Mouse (Mus musculus) heart, postnatal 0 days (tissue): ENCODE results near the gene Hey2. TPM values are rescaled to one million over a fixed set of nuclear protein-coding genes. Genes with fewer than 3 reads are reported as not detected.

Experiments used
- ATAC-seq: fragments of 200-750 bp; cut with Nextera tagmentation; 2 replicates; pipeline ENCODE4 v1.8.0; 2017; ENCODE audit warnings: low read depth, moderate number of reproducible peaks, moderate library complexity; ENCODE audit not compliant: insufficient read depth
- DNase-seq: peaks from one replicate; pipeline ENCODE4 v3.0.0-alpha.2; 2016; ENCODE audit warnings: low spot score
- H3K27ac ChIP-seq: fragments of 300-500 bp; sonication (generic); 2 replicates; pipeline ENCODE4 v1.5.1; 2014; ENCODE audit warnings: low read depth, mild to moderate bottlenecking
- H3K27me3 ChIP-seq: fragments of 300-500 bp; sonication (generic); 2 replicates; pipeline ENCODE4 v1.6.1; 2014; ENCODE audit warnings: low read length, mixed read lengths; ENCODE audit not compliant: control insufficient read depth, insufficient read depth
- H3K36me3 ChIP-seq: fragments of 300-500 bp; sonication (generic); replicated peaks from 2 replicates; pipeline ENCODE4 v1.6.1; 2014; ENCODE audit warnings: low read length, mixed read lengths; ENCODE audit not compliant: control insufficient read depth, insufficient read depth
- H3K4me1 ChIP-seq: fragments of 300-500 bp; sonication (generic); 2 replicates; pipeline ENCODE4 v1.6.1; 2014; ENCODE audit warnings: antibody characterized with exemption; ENCODE audit not compliant: control insufficient read depth, insufficient read depth
- H3K4me2 ChIP-seq: fragments of 300-500 bp; sonication (generic); 2 replicates; pipeline ENCODE4 v1.6.1; 2014; ENCODE audit warnings: low read depth, mild to moderate bottlenecking, low read length, moderate library complexity
- H3K4me3 ChIP-seq: fragments of 300-500 bp; sonication (generic); 2 replicates; pipeline ENCODE4 v1.5.1; 2014; ENCODE audit warnings: low read depth, low read length
- H3K9ac ChIP-seq: fragments of 300-500 bp; sonication (generic); replicated peaks from 2 replicates; pipeline ENCODE4 v1.6.1; 2014; ENCODE audit warnings: low read depth, low read length, mixed read lengths
- H3K9me3 ChIP-seq: fragments of 300-500 bp; sonication (generic); replicated peaks from 2 replicates; pipeline ENCODE4 v1.6.1; 2016; ENCODE audit warnings: low read length; ENCODE audit not compliant: control insufficient read depth
- CTCF ChIP-seq: IDR thresholded peaks from 2 replicates; pipeline ENCODE4 v1.5.1; 2016; ENCODE audit warnings: antibody characterized with exemption, control low read depth, low read depth
- EP300 ChIP-seq: IDR thresholded peaks from 2 replicates; pipeline ENCODE4 v1.6.1; 2016; ENCODE audit warnings: antibody characterized with exemption, low read depth
- WGBS: fragments of 180-500 bp; shearing (Covaris S2); extraction: QIAGEN DNeasy Blood & Tissue Kit; methylation state at CpG from one replicate; pipeline ENCODE4 v1.1.7; 2014; 5-methylcytosine and 5-hydroxymethylcytosine counted together
- polyA plus RNA-seq: library from polyadenylated mRNA; unstranded; fragments of >200 nt; fragmentation: Nextera tagmentation; extraction: Ambion mirVana; gene quantifications from 2 replicates; pipeline ENCODE4 v1.2.1, GENCODE M21; 2015
- total RNA-seq: library from RNA; depleted of rRNA; stranded (reverse); fragments of >200 nt; gene quantifications from 2 replicates; pipeline ENCODE4 v1.2.3, GENCODE M21; 2014; ENCODE audit warnings: low replicate concordance; rRNA removed

The Hey2 gene
- total RNA-seq (69.7 and 73.9 TPM in 2 replicates), polyA plus RNA-seq (23.7 and 25.6 TPM in 2 replicates)

DNA sequence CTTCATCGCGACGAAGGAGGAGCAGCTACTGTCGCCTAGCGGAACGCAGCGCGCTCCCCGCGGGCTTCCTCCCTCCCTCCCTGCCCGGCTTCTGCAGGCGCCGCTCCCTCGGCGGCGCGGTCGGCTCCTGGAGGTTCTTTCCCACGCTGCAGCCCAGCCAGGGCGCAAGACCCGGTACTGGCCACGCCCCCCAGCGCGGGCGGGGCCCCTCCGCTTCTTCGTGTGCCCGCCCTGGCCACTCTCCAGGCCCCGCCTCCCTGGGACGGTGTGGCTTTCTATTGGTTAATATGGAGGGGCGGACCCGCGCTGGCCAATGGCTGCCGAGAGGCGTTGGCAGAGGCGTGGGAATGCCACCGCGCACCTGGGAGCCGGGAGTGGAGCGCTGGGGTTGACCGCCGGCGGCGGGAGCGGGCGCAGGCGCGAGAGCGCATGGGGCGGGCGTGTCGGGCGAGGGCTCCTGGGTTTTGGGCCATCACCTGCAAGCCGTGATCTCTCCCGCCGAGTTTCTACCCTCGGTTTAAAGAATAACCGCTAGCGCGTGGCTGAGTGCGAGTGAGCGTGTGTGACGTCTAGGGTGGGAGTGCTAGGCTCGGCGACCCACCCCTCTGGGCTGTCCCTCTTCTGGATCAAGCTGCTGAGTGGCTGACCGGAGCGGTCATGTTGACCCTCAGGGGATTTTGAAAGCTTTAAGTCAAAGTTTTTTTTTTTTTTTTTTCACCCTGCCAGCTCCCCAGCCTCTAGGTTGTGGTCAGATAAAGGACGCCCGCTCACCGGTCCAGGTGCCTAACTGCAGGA, at the start of gene Hey2:
Hey2 (minus strand) TSS at position 159 of the 795 bp plus-strand sequence.
- WGBS = under 1% methylated on average over 70 of the region's 70 CpGs
- TF ChIP-seq EP300 (peak; percentile 89), CTCF (no peak)

GRCm38 (mm10) chr10:30883085-30883760, 40.6 kb upstream of the Hey2 start:
- DNase-seq = no peak
- Histone ChIP-seq H3K4me3 (no peak overlapping the region), H3K9ac (no peak overlapping the region), H3K27me3 (no peaks in the 10 kb centered on the region), H3K4me1 (peaks cover 5% of the 10 kb centered on the region; the same call in 1 of the 2 replicates), H3K36me3 (no peaks in the 10 kb centered on the region), H3K9me3 (no peaks in the 10 kb centered on the region), H3K27ac (no peak overlapping the region), H3K4me2 (no peak overlapping the region)
- ATAC-seq = no peak
- 39% methylated on average over 4 of the region's 4 CpGs for WGBS
- TF ChIP-seq EP300 (no peak), CTCF (no peak)

More for the DNA sequence above, at the start of gene Hey2:
- Histone ChIP-seq H3K36me3 (peaks cover 4% of the 10 kb centered on the region; the same call in 1 of the 2 replicates), H3K4me2 (peak within 1 kb of the TSS; percentile 65), H3K27me3 (no peaks in the 10 kb centered on the region), H3K27ac (peak within 1 kb of the TSS; percentile 93), H3K4me1 (peaks cover 14% of the 10 kb centered on the region), H3K9me3 (no peaks in the 10 kb centered on the region), H3K4me3 (peak within 1 kb of the TSS; percentile 60), H3K9ac (peak within 1 kb of the TSS; percentile 79)
- ATAC-seq (peak; percentile 95), DNase-seq (peak; percentile 94)

GRCm38 (mm10) chr10:30881109-30881508, 38.5 kb upstream of the Hey2 start:
- H3K9me3 ChIP-seq = no peaks in the 10 kb centered on the region
- H3K27ac ChIP-seq = no peak overlapping the region
- peaks cover 5% of the 10 kb centered on the region; the same call in 1 of the 2 replicates for H3K4me1 ChIP-seq
- TF ChIP-seq EP300 = no peak
- TF ChIP-seq CTCF = no peak
- H3K4me3 ChIP-seq = no peak overlapping the region
- H3K27me3 ChIP-seq = no peaks in the 10 kb centered on the region
- no peak overlapping the region for H3K9ac ChIP-seq
- H3K4me2 ChIP-seq = no peak overlapping the region
- DNase-seq (no peak), ATAC-seq (no peak)
- 90% methylated on average over 10 of the region's 10 CpGs for WGBS
- no peaks in the 10 kb centered on the region for H3K36me3 ChIP-seq

DNA sequence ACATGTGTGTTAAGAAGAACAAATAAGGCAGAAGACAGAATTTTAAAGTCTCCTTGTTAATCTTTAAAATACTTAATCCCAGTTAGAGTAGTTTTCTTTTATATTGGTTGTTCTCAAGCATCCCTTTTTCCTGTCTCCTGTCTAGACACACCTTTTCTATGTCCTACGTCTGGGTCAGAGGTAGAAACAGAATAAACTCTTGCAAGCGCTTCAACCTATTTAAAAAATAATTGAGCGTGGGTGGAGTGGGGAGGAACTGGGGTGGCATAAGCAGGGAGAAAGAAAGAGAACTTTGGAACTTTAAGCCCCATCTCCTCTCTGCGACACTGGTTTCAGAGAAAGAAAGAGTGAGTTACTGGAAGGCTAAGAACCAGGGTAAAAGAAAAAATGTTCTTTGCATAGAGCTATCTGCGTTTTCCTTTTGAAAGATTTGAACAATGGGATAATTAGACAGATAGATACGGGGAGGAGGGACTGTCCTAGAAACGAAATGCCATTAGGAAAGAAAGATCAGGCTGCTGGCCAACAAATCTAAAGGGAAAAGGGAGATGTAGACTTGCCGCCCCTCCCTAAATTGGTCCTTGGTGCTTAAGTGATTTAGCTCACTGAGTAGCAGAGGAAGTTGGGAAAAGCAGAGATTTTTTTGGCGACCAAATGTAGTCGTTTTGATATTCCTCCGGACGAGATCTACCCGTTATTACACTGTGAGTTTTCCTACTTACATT, 2.7 kb upstream of the Hey2 start:
- peak overlapping the region; percentile 65 for H3K4me2 ChIP-seq
- no peak for ATAC-seq
- no peaks in the 10 kb centered on the region for H3K9me3 ChIP-seq
- H3K4me3 ChIP-seq = peak overlapping the region; percentile 17; the same call in 1 of the 2 replicates
- H3K9ac ChIP-seq = peak overlapping the region; percentile 45
- H3K36me3 ChIP-seq = no peaks in the 10 kb centered on the region
- WGBS = 28% methylated on average over 13 of the region's 13 CpGs
- DNase-seq = peak; percentile 15
- no peaks in the 10 kb centered on the region for H3K27me3 ChIP-seq
- H3K4me1 ChIP-seq = peaks cover 14% of the 10 kb centered on the region
- TF ChIP-seq CTCF (no peak), EP300 (no peak)
- H3K27ac ChIP-seq = peak overlapping the region; percentile 93
